Mouse (Mus musculus): ENCODE measurements around the gene Tbcc. TPM values are rescaled to one million over a fixed set of nuclear protein-coding genes. Genes with fewer than 3 reads are reported as not detected.
A peak's percentile ranks its signal among the peaks of the same experiment; 100 is the strongest.

The Tbcc gene
- total RNA-seq, 2 experiments from 2014 or later: 26.1 to 27.4 TPM

DNA sequence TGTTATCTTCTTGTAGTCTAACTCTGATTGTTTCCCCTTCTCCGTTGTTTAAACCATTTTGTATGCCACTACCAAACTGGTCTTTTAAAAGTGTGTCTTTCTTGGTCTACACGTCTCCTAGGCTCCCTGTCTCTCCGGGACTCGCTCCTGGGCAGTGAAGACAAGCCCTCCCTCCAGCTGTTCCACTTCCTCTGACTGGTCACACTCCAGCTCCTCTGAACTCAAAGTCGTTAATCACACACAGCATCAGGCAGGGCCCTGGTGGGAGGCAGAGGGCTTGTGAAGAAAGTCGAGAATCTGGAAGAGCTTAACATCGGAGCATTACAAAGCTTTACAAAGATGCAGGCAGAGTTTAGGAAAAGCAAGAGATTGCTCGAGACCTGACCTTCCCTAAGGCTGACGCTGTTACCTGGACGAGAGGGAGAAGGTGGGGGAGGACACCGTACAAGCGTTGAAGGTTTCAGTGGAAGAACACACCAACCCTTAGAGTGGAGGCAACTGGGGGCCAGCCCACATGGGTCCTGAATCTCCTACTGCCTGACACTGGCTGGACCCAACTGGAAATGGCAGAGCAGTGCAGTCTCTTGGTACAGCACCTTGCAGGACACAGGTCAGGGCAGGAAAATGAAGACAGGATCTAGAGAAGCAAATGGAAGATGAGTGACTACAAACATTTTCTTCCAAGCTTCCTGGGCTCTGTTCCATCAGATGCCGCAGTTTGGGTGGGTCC, 6.9 kb downstream of the Tbcc start:
- DNase-seq (ENCODE audit: low spot score in 2 of 2): no peak

DNA sequence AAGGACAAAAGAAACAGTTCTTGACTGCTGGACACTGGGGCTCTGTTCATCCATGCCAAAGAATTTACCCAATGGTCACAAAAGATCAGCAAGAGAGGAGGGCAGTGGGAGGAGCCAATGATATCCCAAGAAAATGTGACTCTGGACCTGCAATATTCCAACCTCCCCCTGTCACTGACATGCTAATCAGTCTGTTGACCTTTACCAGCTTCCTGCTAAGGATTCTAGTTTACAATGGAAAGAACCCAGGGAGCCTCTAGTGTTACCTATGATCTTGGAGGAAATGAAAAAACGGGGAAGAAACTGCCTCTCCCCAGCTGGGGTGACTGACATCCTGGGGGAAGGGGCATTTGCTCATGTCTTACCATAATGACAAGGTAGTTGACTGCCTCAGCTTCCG, 10.5 kb downstream of the Tbcc start:
- DNase-seq (ENCODE audit: low spot score in 2 of 2): no peak

DNA sequence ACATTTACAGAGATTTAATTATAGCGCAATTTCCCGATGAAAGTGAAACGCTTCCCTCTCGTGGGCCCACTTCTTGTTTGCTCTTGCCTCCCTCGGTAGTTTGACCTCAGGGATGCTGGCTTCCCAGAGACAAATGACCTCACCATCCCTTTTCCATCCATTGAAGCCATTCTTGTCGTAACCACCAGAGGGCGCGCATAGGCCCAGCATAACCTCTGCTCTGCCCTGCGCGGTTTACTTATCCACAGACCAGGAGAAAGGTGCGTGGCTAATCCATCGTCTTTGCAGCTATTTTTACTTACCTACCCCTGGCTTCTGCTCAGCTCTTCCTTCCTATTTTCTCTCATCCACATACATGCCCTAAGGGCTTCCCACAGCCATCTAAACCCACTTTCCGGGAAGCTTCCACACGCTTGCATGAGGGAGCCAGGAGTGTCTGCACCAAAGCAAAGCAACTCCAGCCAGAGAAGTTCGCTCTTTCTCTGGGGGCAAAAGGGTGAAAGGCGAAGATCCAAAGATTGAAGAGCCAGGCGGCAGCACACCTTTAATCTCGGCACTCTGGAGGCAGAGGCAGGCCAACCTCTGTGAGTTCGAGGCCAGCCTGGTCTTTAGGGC, 13.5 kb downstream of the Tbcc start:
- peak; percentile 55 to 61 for DNase-seq (ENCODE audit: low spot score in 2 of 2)

DNA sequence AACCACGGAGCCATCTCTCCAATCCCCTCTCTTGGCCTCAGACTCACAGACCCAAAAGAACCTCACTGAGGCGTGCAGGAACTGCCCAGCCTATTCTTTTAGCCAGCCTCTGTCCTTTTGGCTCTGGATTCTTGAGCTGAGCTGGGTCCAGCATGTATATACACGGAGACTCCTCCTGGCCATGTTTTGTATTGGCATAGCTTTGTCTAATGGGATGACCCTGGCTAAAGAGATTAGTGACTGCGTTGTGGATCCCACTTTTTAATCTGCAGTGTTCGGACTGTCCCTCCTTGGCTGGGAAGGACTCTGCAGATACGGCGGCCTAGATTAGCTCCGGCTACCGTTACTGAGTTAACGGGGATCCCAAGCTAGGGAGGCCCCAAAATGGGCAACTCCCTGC, 19.7 kb downstream of the Tbcc start, which contains the start of gene Prph2:
Prph2 (plus strand) TSS at position 274 of the 400 bp plus-strand sequence.
- DNase-seq (ENCODE audit: low spot score in 2 of 2): no peak

DNA sequence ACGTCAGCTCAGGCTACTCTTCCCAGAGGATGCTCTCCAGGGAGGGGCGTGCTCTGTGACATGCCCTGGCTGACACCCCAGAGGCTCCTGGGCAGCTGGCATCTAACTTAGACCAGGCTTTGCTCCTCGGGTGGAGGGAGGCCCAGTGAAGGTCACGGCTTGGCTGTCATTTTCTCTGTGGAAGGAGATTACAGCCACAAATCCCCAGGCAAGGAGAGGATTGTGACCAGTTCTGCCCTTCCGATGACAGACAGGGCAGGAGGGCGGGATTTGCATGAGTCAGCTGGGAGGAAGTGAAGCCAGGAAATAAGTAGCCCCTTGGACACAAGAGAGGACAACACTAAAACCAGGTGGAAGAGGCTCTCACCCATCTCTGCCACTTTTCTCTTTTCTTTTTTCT, 21.8 kb downstream of the Tbcc start:
- DNase-seq (ENCODE audit: low spot score in 2 of 2): peak in 1 of 2 experiments; percentile 11

DNA sequence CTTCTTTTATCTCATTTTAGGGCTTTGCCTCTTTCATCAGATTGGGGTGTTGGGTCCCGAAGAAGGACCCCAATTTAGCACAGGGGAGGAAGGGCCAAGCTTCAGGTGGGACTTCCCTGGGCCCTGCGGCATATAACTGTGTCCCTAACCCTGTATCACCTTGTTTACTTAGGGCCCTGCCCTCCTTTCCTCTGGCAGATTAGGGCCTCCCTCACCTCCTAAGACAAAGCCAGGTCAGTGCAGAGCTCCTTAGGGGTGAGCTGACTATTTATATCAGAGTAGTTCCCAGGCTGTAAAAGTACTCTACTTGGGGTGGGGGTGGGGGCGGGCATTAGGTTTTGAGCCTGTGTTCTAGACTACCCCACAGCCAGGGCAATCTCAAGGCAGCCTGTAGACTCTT, 24.6 kb downstream of the Tbcc start:
- DNase-seq (ENCODE audit: low spot score in 2 of 2): no peak

DNA sequence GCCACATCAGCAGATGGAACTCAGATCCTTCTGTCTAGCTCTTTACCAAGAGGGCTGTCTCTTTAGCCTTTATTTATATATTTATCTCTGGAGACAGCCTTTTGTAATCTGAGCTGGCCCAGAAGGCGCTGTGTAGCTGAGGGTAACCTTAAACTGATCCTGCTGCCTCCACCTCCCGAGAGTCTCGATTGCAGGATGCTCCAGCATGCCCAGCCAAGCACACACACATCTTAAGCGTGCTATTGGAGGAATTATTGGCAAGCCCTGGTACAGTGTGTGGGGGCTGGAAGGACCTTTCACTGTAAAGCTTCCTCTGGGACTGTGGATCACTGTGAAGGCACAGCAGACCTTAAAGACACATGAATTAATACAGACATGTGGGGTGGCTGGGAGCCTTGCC, 28.5 kb downstream of the Tbcc start:
- DNase-seq (ENCODE audit: low spot score in 2 of 2): no peak

DNA sequence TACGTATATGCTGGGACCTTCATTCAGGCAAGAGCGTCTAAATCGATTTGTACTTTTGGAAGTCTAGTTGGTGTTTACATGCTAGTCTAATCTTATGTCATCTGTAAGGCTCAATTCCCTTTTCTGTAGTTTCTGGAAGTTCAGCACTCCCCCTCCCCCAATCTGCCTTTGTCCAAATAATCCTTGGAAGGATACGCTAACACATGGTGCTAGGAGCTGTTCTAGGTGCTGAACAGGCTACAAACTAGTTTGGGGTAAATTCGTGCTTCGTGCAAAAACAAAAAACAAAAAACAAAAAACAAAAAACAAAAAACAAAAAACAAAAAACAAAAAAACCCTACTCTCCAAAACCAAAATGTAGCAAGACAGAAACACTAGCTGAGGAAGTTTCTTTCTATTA, 30.4 kb downstream of the Tbcc start:
- no peak for DNase-seq (ENCODE audit: low spot score in 2 of 2)

DNA sequence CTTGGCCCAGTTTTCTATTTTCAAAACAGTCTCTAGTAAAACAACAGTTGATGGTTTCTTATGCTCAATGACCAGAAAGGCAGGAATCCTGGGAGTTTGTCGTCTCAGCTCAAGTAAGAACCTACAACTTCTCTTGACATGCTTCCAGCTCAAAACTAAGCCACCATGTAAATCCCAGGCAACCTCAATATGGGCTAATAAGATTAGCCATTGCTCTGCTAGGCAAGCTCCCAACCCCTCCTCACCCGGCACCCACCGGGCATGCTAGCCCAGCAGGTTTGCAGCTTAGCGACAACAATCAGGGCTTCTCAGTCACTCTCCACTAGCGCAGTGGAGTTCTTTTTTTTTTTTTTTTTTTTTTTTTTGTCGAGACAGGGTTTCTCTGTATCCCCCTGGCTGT, 35.7 kb downstream of the Tbcc start:
- no peak for DNase-seq (ENCODE audit: low spot score in 2 of 2)

DNA sequence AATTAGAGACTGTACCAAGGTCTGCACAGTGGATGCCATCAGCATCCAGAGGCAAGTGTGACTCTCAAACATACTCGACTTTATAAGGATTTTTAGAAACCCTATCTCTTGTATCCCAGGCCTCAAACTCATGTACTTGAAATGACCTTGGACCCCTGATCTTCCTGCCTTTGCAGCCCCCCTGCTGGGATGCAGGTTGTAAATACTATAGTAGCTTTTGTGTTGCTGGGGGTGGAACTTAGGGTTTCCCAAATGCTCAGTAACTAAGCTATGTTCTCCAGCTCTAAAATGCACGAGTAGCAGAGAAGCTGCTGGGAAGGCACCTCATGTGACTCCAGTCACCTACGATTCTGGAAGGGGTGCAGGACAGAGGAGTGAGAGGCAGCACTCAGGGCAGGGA, 36.5 kb downstream of the Tbcc start:
- no peak for DNase-seq (ENCODE audit: low spot score in 2 of 2)

DNA sequence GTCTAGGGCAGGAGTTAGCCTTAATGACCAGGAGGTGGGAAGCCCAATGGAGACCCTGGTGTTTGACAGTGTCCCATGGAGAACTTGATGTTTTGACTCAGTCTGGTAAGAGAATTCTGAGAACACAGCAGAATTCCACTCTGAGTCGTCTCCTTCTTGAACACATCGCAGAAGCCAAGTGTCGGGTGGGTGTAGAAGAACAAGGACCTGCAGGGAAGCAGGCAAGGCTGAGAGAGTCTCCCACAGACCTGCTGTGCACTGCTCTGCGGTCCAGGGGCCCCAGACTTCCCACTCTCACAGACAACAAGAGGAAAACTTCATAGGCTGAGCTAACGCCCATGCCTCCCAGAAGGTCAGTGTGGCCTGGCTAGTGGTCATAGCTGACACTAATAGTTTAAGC, 37.3 kb downstream of the Tbcc start:
- DNase-seq (ENCODE audit: low spot score in 2 of 2): no peak

DNA sequence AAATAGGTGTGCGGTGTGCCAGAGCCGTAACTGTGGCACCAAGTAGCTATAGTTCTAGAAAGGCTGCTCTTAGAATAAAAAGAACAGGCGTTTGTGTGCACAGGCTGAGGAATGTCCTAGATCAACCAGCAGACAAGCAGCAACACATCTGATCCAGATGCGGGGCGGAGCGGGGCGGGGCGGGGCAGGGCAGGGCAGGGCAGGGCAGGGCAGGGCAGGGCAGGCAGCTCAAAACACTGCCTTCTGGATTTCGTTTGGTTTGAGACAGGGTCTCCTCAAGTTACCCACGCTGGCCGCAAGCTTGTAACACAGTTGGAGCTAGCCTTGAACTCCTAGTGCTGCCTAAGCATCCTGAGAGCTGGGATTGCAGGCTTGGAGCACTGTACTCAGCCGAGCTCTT, 38.8 kb downstream of the Tbcc start:
- no peak for DNase-seq (ENCODE audit: low spot score in 2 of 2)

DNA sequence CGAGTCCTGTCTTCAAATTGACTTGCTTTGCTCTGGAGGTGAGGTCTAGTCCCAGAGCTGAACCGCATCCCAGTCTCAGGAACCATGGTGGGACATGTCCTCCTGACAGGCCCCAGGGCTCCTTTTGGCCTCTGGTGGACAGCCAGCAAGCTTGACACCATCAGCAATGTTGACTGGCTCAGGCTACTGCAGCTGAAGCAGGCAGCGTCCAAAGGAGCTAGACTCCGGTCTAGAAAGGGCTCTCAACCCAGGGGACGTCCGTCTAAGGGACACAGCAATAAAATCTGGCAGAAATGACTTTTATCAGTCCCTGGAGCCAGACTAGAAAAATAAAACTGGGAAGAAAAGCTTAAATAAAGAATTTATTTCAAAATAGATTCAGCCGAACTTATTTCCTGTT, 39.4 kb downstream of the Tbcc start:
- DNase-seq (ENCODE audit: low spot score in 2 of 2): no peak

DNA sequence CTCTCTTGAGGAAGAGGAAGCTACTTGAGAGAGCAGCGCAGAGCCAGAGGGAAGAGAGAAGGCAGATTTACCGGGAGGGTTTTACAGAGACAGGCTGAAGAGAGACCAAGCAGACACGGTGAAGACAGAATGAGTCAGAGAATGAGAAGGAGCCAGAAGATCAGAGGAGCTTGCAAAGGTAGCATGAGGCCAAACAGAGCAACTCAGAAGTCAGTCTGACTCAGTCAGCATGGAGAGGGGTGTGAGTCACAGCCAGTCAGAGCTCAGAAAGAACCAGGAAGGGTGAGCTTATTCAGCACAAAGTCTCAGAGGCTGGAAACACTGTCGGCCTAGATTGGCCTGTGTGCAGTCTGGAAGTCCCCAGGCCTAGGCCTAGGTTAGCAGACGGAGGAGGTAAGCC, 42.5 kb downstream of the Tbcc start:
- no peak for DNase-seq (ENCODE audit: low spot score in 2 of 2)

DNA sequence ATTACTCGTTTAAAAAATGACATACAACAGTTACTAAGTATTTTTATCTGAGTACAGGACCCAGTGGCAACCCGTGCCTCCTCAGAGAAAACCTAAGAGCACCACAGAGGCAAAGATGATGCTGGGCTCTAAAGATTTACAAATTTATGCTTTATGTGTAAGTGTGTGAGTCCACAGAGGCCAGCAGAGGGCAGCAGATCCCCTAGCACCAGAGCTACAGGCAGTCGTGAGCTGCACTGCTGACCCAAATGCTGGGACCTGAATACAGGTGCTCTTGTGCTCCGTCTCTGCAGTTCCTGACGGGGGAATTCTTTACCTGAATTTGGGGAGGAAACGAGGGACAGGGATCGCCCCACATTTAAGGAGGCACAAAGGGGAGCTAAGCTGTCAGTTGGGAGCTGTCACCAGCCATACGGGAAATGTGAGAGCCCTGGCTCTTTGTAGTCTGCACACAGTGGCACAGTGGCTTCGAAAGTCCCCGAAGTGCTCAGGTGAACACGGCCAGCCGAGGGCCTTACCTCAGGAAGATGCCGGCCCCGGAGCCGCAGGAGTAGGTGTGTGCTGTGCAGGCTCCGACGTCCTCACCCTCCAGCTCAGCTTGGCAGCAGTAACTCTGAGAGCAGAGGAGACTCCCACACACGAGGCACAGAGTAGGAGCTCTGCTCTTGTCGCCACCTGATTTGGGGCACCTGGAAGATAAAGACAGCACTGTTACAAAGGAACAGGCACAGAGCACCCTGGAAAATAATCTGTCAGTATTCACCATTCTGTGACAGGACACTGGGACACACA, 43.3 kb downstream of the Tbcc start:
- no peak for DNase-seq (ENCODE audit: low spot score in 2 of 2)

DNA sequence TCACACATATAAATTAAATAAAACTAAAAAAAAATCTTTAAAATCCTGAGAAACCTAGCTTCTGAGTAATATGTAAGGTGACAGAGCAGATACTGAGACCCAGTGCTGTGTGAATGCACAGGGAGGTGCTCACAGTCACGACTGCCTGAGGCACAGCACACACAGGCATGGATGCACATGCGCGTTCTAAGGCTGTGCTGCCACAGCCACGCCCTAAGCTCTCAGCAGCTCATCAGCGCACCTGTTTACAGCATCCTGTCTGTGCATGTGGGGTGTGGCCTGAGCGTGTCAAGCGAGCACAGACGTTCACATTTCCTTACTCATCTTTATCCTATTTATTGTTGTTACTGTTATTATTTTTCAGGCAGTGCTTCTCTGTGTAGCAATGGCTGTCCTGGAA, 50.0 kb downstream of the Tbcc start:
- no peak for DNase-seq (ENCODE audit: low spot score in 2 of 2)

Other genes with a start within 250 kb of the Tbcc start
- 10 to 100 TPM; 33.5 to 34.3 TPM for gene Klc4, start 244.7 kb upstream of the Tbcc start, total RNA-seq (2021)
- 100 to 1,000 TPM; 109 to 135 TPM for gene Mrpl2, start 244.5 kb upstream of the Tbcc start, total RNA-seq (2021)
- 10 to 100 TPM; 88.3 to 97.5 TPM for gene Cul7, start 240.3 kb upstream of the Tbcc start, total RNA-seq (2021)
- gene Rrp36, start 216.3 kb upstream of the Tbcc start, total RNA-seq (2021): 10 to 100 TPM; 25.2 to 26.9 TPM
- 10 to 100 TPM; 83.2 to 87.1 TPM for gene Mea1, start 211.9 kb upstream of the Tbcc start, total RNA-seq (2021)
- 100 to 1,000 TPM; 102 to 107 TPM for gene Klhdc3, start 209.8 kb upstream of the Tbcc start, total RNA-seq (2021)
- gene Ppp2r5d, start 185.6 kb upstream of the Tbcc start, total RNA-seq (2021): 10 to 100 TPM; 57.7 to 60.1 TPM
- gene Pex6, start 179.2 kb upstream of the Tbcc start, total RNA-seq (2021): 10 to 100 TPM; 49.1 to 49.4 TPM
- 10 to 100 TPM in 1 of 2 experiments, 1 to 10 TPM in 1; 1.8 to 15.4 TPM for gene Gnmt, start 161.5 kb upstream of the Tbcc start, total RNA-seq (2021)
- gene Cnpy3, start 138.5 kb upstream of the Tbcc start, total RNA-seq (2021): 10 to 100 TPM; 61.5 to 63.3 TPM
- under 1 TPM in 1 of 2 experiments, not detected in 1; 0.22 TPM for gene Ptcra, start 127.0 kb upstream of the Tbcc start, total RNA-seq (2021)
- gene 2310039H08Rik, start 118.0 kb upstream of the Tbcc start, total RNA-seq (2021): 10 to 100 TPM; 53.0 to 73.7 TPM
- 100 to 1,000 TPM in 1 of 2 experiments, 10 to 100 TPM in 1; 85.7 to 101 TPM for gene Rpl7l1, start 108.0 kb upstream of the Tbcc start, total RNA-seq (2021)
- gene Bicral, start 32.2 kb upstream of the Tbcc start, total RNA-seq (2021): 10 to 100 TPM; 21.6 to 24.8 TPM
- not detected for gene Prph2, start 19.8 kb downstream of the Tbcc start, total RNA-seq (2021)
- 10 to 100 TPM; 73.2 to 75.1 TPM for gene Ubr2, start 119.9 kb downstream of the Tbcc start, total RNA-seq (2021)